ENCODE assay signal across 10 mouse cellular contexts in the genomic region with DNA sequence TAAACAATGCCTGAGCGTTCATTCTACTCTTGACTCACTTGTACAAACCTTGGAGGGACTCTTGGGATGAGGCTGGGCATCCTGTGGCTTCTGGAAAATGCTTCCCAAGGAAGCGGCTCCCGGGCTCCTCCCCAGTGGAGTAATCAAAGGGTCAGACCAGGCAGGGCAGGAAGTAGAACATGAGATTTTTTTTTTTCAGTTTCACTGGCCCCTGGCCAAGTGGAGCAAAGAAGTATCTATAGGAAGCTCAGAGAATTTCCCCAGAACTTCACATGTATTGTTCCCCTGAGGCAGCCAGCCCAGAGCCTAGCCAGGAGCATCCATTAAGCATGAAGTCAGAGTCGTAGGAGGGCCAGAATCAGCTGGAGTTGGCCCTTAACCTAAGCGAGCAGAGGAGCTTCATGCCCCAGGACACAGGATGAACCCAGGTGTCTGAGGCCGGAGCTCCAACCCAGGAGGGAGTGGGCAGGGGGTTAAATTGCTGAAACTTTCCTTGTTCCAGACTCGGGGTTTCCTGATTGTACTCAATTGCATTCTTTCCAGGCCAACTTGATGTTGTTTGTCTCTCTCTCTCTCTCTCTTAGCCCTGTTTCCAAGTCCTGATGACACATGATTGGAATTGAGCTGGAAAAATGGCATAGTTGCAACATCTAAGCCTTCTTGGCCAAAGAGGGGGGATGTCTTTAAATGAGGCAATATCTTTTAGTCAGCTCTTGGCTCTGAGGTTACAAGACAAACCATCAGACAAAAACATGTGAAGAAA. TPM values are rescaled to one million over a fixed set of nuclear protein-coding genes. Genes with fewer than 3 reads are reported as not detected.
DNase-seq lines count a peak whose midpoint lies in the region; ATAC-seq and TF ChIP-seq lines count a peak whose summit lies in the region.
"Had no signal": no experiment of that assay in that cellular context is flagged by ENCODE, and none has a peak within 500 bp of the region (broad histone marks: within the 10 kb centered on the region; RNA-seq: fewer than 3 reads in every experiment).

No protein-coding gene starts in this region.

- WGBS in kidney, embryonic 16.5 days: 23% methylated on average over 7 of the region's 7 CpGs
- WGBS in intestine, embryonic 16.5 days: 34% methylated on average over 7 of the region's 7 CpGs
- 52% methylated on average over 7 of the region's 7 CpGs for WGBS in hindbrain, embryonic 13.5 days

- no peaks in the 10 kb centered on the region for H3K36me3 ChIP-seq in kidney, embryonic 16.5 days (ENCODE audit: insufficient read depth, low read length)
- no peaks in the 10 kb centered on the region for H3K36me3 ChIP-seq in intestine, embryonic 16.5 days (ENCODE audit: control insufficient read depth, insufficient read depth, low read length)
- H3K36me3 ChIP-seq in myocyte (ENCODE audit: control insufficient read depth, insufficient read depth): no peaks in the 10 kb centered on the region
- no peaks in the 10 kb centered on the region for H3K36me3 ChIP-seq in hindbrain, embryonic 13.5 days

- H3K27ac ChIP-seq in kidney, embryonic 16.5 days (ENCODE audit: low read length): peak overlapping the region; percentile 73; the same call in 1 of the 2 replicates
- peak overlapping the region; percentile 24 for H3K27ac ChIP-seq in intestine, embryonic 16.5 days (ENCODE audit: low read length)
- H3K27ac ChIP-seq in hindbrain, embryonic 13.5 days: no peak overlapping the region

- no peaks in the 10 kb centered on the region for H3K79me2 ChIP-seq in myocyte (ENCODE audit: control insufficient read depth, insufficient read depth)

- no peak for DNase-seq in kidney, adult 9 months
- peak; percentile 44 for DNase-seq in gastrocnemius, postnatal 14 days
- DNase-seq in testis, postnatal 14 days (ENCODE audit: low spot score): no peak
- DNase-seq in adrenal gland, adult 8-10 months: no peak
- DNase-seq: thymus, postnatal 14 days had no signal

- no peak overlapping the region for H3ac ChIP-seq in myocyte (ENCODE audit: control insufficient read depth, insufficient read length)

- no peak for TF ChIP-seq POLR2A in myocyte (IDR thresholded peaks at IDR 0.05; ENCODE audit: insufficient read length, low read depth)

- no peaks in the 10 kb centered on the region for H3K27me3 ChIP-seq in kidney, embryonic 16.5 days (ENCODE audit: insufficient read depth, low read length)
- H3K27me3 ChIP-seq in intestine, embryonic 16.5 days (replicated peaks; ENCODE audit: control insufficient read depth, insufficient read depth, low read length): no peaks in the 10 kb centered on the region
- H3K27me3 ChIP-seq in myocyte (ENCODE audit: control insufficient read depth, insufficient read depth, insufficient read length): peaks cover 5% of the 10 kb centered on the region
- peaks cover 16% of the 10 kb centered on the region for H3K27me3 ChIP-seq in hindbrain, embryonic 13.5 days

- H3K9ac ChIP-seq in kidney, embryonic 16.5 days (replicated peaks; ENCODE audit: low read length): no peak overlapping the region
- H3K9ac ChIP-seq in intestine, embryonic 16.5 days (ENCODE audit: low read depth, low read length): no peak overlapping the region
- H3K9ac ChIP-seq in hindbrain, embryonic 13.5 days: no peak overlapping the region

- no peak overlapping the region for H3K4me3 ChIP-seq in kidney, embryonic 16.5 days (ENCODE audit: low read length)
- no peak overlapping the region for H3K4me3 ChIP-seq in intestine, embryonic 16.5 days (ENCODE audit: low read length)
- H3K4me3 ChIP-seq in myocyte: no peak overlapping the region
- no peak overlapping the region for H3K4me3 ChIP-seq in hindbrain, embryonic 13.5 days
- H3K4me3 ChIP-seq: megakaryocyte, embryonic 14.5 days had no signal

- intact Hi-C loops in gastrocnemius, postnatal 14 days (cut with DNase I; ENCODE audit: low total_unique reads): loop anchor here (5.0 kb wide), 1 partner anchor 299 kb away; no protein-coding TSS in a partner anchor

- H3K4me1 ChIP-seq in kidney, embryonic 16.5 days (ENCODE audit: insufficient read depth, low read length): 0 out of 2 replicates have a peak, but pooled peaks cover 9% of the 10 kb centered on the region
- H3K4me1 ChIP-seq in intestine, embryonic 16.5 days (ENCODE audit: control insufficient read depth, insufficient read depth, low read length): peaks cover 7% of the 10 kb centered on the region
- no peaks in the 10 kb centered on the region for H3K4me1 ChIP-seq in hindbrain, embryonic 13.5 days (replicated peaks)

- no peaks in the 10 kb centered on the region for H3K9me3 ChIP-seq in kidney, embryonic 16.5 days (ENCODE audit: low read length)
- H3K9me3 ChIP-seq in intestine, embryonic 16.5 days (ENCODE audit: control insufficient read depth, low read length): no peaks in the 10 kb centered on the region
- H3K9me3 ChIP-seq in hindbrain, embryonic 13.5 days: no peaks in the 10 kb centered on the region
- H3K9me3 ChIP-seq: megakaryocyte, embryonic 14.5 days had no signal

- no peak overlapping the region for H3K4me2 ChIP-seq in kidney, embryonic 16.5 days (replicated peaks; ENCODE audit: low read depth, low read length)
- no peak overlapping the region for H3K4me2 ChIP-seq in intestine, embryonic 16.5 days (ENCODE audit: low read depth, low read length)
- peak overlapping the region; percentile 63 for H3K4me2 ChIP-seq in myocyte (ENCODE audit: low read depth)
- H3K4me2 ChIP-seq in hindbrain, embryonic 13.5 days: no peak overlapping the region

- peak; percentile 74 for ATAC-seq in kidney, embryonic 16.5 days (ENCODE audit: low FRiP score, low TSS enrichment)
- peak; percentile 75 for ATAC-seq in intestine, embryonic 16.5 days
- no peak for ATAC-seq in hindbrain, embryonic 13.5 days (ENCODE audit: low FRiP score)

TF ChIP-seq in myocyte, 11 proteins besides CTCF, POLR2A, EP300 and RAD21:
- TF ChIP-seq POLR2AphosphoS2 (IDR thresholded peaks at IDR 0.05; ENCODE audit: insufficient read length, low read depth) (no peak), USF1 (IDR thresholded peaks at IDR 0.05; ENCODE audit: low read depth) (no peak), MYOG (IDR thresholded peaks at IDR 0.05; ENCODE audit: control insufficient read depth in 1 of 3, insufficient read depth in 1 of 3, insufficient read length in 2 of 3, low read depth in 2 of 3) (no peak), TCF3 (IDR thresholded peaks at IDR 0.05; ENCODE audit: insufficient read length, low read depth) (no peak), CEBPB (IDR thresholded peaks at IDR 0.05; ENCODE audit: insufficient read depth, poor library complexity, severe bottlenecking) (0 out of 2 replicates have a peak, but pooled peaks have one; percentile 37)

RNA-seq across cellular contexts. Expression of a gene that starts 10.2 kb away (rescaled TPM):
- polyA plus RNA-seq in kidney, embryonic 16.5 days (2015; fragmentation: Nextera tagmentation; extraction: Ambion mirVana): 11.4 and 13.0 TPM in 2 replicates
- 1 to 10 TPM; 8.8 to 9.1 TPM for total RNA-seq in gastrocnemius, postnatal 14 days (2021)
- polyA plus RNA-seq in intestine, embryonic 16.5 days (2015; fragmentation: Nextera tagmentation; extraction: Ambion mirVana): 11.2 and 12.3 TPM in 2 replicates
- 2.9 TPM for polyA plus RNA-seq in myocyte (2012; fragmentation: generic; extraction: Trizol)
- 30.7 and 30.9 TPM in 2 replicates for polyA plus RNA-seq in hindbrain, embryonic 13.5 days (2015; fragmentation: Nextera tagmentation; extraction: Ambion mirVana)
- total RNA-seq in adrenal gland, adult 8-10 months (2022): 10 to 100 TPM in 3 of 4 experiments, 1 to 10 TPM in 1; 9.7 to 15.2 (median 11.7) TPM

RNA-seq across cellular contexts. Expression of a gene that starts 46.1 kb away (rescaled TPM):
- polyA plus RNA-seq in kidney, embryonic 16.5 days (2015; fragmentation: Nextera tagmentation; extraction: Ambion mirVana): 25.5 and 29.4 TPM in 2 replicates
- total RNA-seq in gastrocnemius, postnatal 14 days (2021): 1 to 10 TPM; 8.4 to 9.2 TPM
- polyA plus RNA-seq in intestine, embryonic 16.5 days (2015; fragmentation: Nextera tagmentation; extraction: Ambion mirVana): 29.0 and 32.8 TPM in 2 replicates
- 9.9 TPM for polyA plus RNA-seq in myocyte (2012; fragmentation: generic; extraction: Trizol)
- 21.7 and 22.2 TPM in 2 replicates for polyA plus RNA-seq in hindbrain, embryonic 13.5 days (2015; fragmentation: Nextera tagmentation; extraction: Ambion mirVana)
- total RNA-seq in adrenal gland, adult 8-10 months (2022): 10 to 100 TPM; 36.1 to 44.6 (median 39.2) TPM
